In the genomic region with DNA sequence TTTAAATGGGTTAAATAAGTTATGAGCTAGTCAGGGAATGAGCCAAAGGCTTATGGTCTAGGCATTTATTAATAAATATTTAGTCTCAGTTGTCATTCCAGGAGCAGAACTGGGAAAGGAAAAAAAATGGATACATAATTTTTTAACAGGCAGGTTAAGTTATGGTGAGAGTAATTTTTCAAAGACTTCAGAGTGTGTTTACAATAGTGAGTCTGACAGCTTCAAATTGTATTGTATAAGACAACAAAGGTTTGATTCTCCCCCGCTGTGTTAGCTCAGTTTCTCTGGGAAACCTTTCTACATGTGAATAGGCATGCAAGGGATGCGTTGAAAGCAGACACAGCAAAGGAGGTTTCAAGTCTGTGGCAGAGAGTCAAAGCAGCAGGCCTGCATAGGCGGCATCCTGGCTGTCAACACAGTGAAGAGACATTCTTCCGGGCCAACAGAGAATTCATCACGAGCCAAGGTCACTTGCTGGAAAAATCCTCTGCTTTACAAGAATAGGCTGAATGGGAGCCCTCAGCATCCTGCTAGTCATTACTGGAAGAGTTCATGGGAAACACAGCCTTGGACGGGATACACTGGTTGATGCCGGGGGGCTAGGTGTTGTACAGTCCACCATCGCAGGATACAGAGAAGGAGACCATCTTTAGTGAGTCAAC, we compare ENCODE assay signal across 10 mouse cellular contexts. TPM values are rescaled to one million over a fixed set of nuclear protein-coding genes. Genes with fewer than 3 reads are reported as not detected.
DNase-seq lines count a peak whose midpoint lies in the region; ATAC-seq and TF ChIP-seq lines count a peak whose summit lies in the region.
"Had no signal": no experiment of that assay in that cellular context is flagged by ENCODE, and none has a peak within 500 bp of the region (broad histone marks: within the 10 kb centered on the region; RNA-seq: fewer than 3 reads in every experiment).

No protein-coding gene starts in this region.

- TF ChIP-seq CTCF in E14TG2a.4 (conservative IDR thresholded peaks at IDR 0.05; ENCODE audit: low read length): no peak
- TF ChIP-seq CTCF in lung, postnatal 0 days (IDR thresholded peaks at IDR 0.05): no peak

- no peak overlapping the region for H3K4me2 ChIP-seq in intestine, embryonic 15.5 days (replicated peaks)
- H3K4me2 ChIP-seq in lung, postnatal 0 days (replicated peaks; ENCODE audit: low read depth, low read length): no peak overlapping the region
- H3K4me2 ChIP-seq: embryonic facial prominence, embryonic 13.5 days had no signal

- 49% methylated on average over 8 of the region's 8 CpGs for WGBS in embryonic facial prominence, embryonic 10.5 days
- 52% methylated on average over 8 of the region's 8 CpGs for WGBS in intestine, embryonic 15.5 days
- WGBS in lung, postnatal 0 days: 54% methylated on average over 8 of the region's 8 CpGs

- H3K36me3 ChIP-seq in E14TG2a.4 (ENCODE audit: insufficient read depth, low read length): no peaks in the 10 kb centered on the region
- H3K36me3 ChIP-seq in embryonic facial prominence, embryonic 10.5 days (replicated peaks): no peaks in the 10 kb centered on the region
- H3K36me3 ChIP-seq in intestine, embryonic 15.5 days: no peaks in the 10 kb centered on the region
- no peaks in the 10 kb centered on the region for H3K36me3 ChIP-seq in lung, postnatal 0 days (ENCODE audit: insufficient read depth, low read length)
- H3K36me3 ChIP-seq: embryonic facial prominence, embryonic 13.5 days had no signal

- peak overlapping the region; percentile 58; the same call in 1 of the 2 replicates for H3K4me3 ChIP-seq in E14TG2a.4 (replicated peaks; ENCODE audit: low read length)
- no peak overlapping the region for H3K4me3 ChIP-seq in embryonic facial prominence, embryonic 10.5 days
- H3K4me3 ChIP-seq in intestine, embryonic 15.5 days (replicated peaks): no peak overlapping the region
- H3K4me3 ChIP-seq in lung, postnatal 0 days (ENCODE audit: low read depth, low read length): no peak overlapping the region
- H3K4me3 ChIP-seq: embryonic facial prominence, embryonic 13.5 days; megakaryocyte, embryonic 14.5 days had no signal

- no peak overlapping the region for H3K9ac ChIP-seq in intestine, embryonic 15.5 days
- no peak overlapping the region for H3K9ac ChIP-seq in lung, postnatal 0 days (replicated peaks; ENCODE audit: low read depth)
- H3K9ac ChIP-seq: embryonic facial prominence, embryonic 13.5 days had no signal

- peaks cover 29% of the 10 kb centered on the region for H3K9me3 ChIP-seq in E14TG2a.4 (ENCODE audit: low read length)
- no peaks in the 10 kb centered on the region for H3K9me3 ChIP-seq in embryonic facial prominence, embryonic 10.5 days
- no peaks in the 10 kb centered on the region for H3K9me3 ChIP-seq in intestine, embryonic 15.5 days
- H3K9me3 ChIP-seq in lung, postnatal 0 days (ENCODE audit: low read length): no peaks in the 10 kb centered on the region
- H3K9me3 ChIP-seq: embryonic facial prominence, embryonic 13.5 days; megakaryocyte, embryonic 14.5 days had no signal

- peaks cover 34% of the 10 kb centered on the region for H3K4me1 ChIP-seq in E14TG2a.4 (replicated peaks; ENCODE audit: low read depth, low read length)
- peaks cover 11% of the 10 kb centered on the region for H3K4me1 ChIP-seq in embryonic facial prominence, embryonic 10.5 days
- peaks cover 4% of the 10 kb centered on the region; the same call in 1 of the 2 replicates for H3K4me1 ChIP-seq in intestine, embryonic 15.5 days (replicated peaks)
- no peaks in the 10 kb centered on the region for H3K4me1 ChIP-seq in lung, postnatal 0 days (ENCODE audit: insufficient read depth, low read depth, low read length)

- H3K27me3 ChIP-seq in E14TG2a.4 (ENCODE audit: insufficient read depth, low read length): no peaks in the 10 kb centered on the region
- H3K27me3 ChIP-seq in embryonic facial prominence, embryonic 10.5 days (replicated peaks; ENCODE audit: low read depth, poor library complexity, severe bottlenecking): no peaks in the 10 kb centered on the region
- no peaks in the 10 kb centered on the region for H3K27me3 ChIP-seq in intestine, embryonic 15.5 days (replicated peaks)
- H3K27me3 ChIP-seq in lung, postnatal 0 days (replicated peaks; ENCODE audit: insufficient read depth, low read length): no peaks in the 10 kb centered on the region
- H3K27me3 ChIP-seq: embryonic facial prominence, embryonic 13.5 days; megakaryocyte, embryonic 14.5 days had no signal

- ATAC-seq in intestine, embryonic 15.5 days: no peak
- no peak for ATAC-seq in lung, postnatal 0 days

- no peak for TF ChIP-seq EP300 in lung, postnatal 0 days (IDR thresholded peaks at IDR 0.05)

- DNase-seq in R1 (ENCODE audit: low read depth, low spot score): peak; percentile 98
- no peak for DNase-seq in embryonic facial prominence, embryonic 10.5 days (ENCODE audit: low spot score)
- no peak for DNase-seq in layer of hippocampus, postnatal 36 days
- DNase-seq in frontal cortex, adult 2 months (ENCODE audit: extremely low spot score in 1 of 2, low spot score in 1 of 2): no peak
- DNase-seq in spleen, postnatal 10 days (ENCODE audit: low spot score in 2 of 2): no peak
- no peak for DNase-seq in lung, postnatal 0 days (ENCODE audit: low spot score)

- H3K27ac ChIP-seq in embryonic facial prominence, embryonic 10.5 days (replicated peaks): 0 out of 2 replicates have a peak overlapping the region, but pooled peaks have one; percentile 35
- H3K27ac ChIP-seq in intestine, embryonic 15.5 days: peak overlapping the region; percentile 44; the same call in 1 of the 2 replicates
- no peak overlapping the region for H3K27ac ChIP-seq in lung, postnatal 0 days (ENCODE audit: low read length)
- H3K27ac ChIP-seq: embryonic facial prominence, embryonic 13.5 days had no signal

RNA-seq across cellular contexts. Expression of gene Paqr8, which starts 23.0 kb away (rescaled TPM):
- polyA plus RNA-seq in embryonic facial prominence, embryonic 10.5 days (2016; fragmentation: Nextera tagmentation; extraction: Ambion mirVana): 4.0 and 4.4 TPM in 2 replicates
- polyA plus RNA-seq in intestine, embryonic 15.5 days (2015; fragmentation: Nextera tagmentation; extraction: Ambion mirVana): 5.8 and 6.1 TPM in 2 replicates
- total RNA-seq in layer of hippocampus, postnatal 36 days (2021): 100 to 1,000 TPM; 135 to 153 TPM
- polyA plus RNA-seq in frontal cortex, adult 2 months (2012; rRNA removed): 68.9 and 69.5 TPM in 2 replicates
- polyA plus RNA-seq in lung, postnatal 0 days (2015; fragmentation: Nextera tagmentation; extraction: Ambion mirVana): 4.8 and 8.3 TPM in 2 replicates

RNA-seq across cellular contexts. Expression of gene Mcm3, which starts 47.3 kb away (rescaled TPM):
- 278 and 297 TPM in 2 replicates for polyA plus RNA-seq in embryonic facial prominence, embryonic 10.5 days (2016; fragmentation: Nextera tagmentation; extraction: Ambion mirVana)
- 118 and 125 TPM in 2 replicates for polyA plus RNA-seq in intestine, embryonic 15.5 days (2015; fragmentation: Nextera tagmentation; extraction: Ambion mirVana)
- total RNA-seq in layer of hippocampus, postnatal 36 days (2021): 1 to 10 TPM; 4.4 TPM
- 2.1 and 3.3 TPM in 2 replicates for polyA plus RNA-seq in frontal cortex, adult 2 months (2012; rRNA removed)
- 20.4 and 20.9 TPM in 2 replicates for polyA plus RNA-seq in lung, postnatal 0 days (2015; fragmentation: Nextera tagmentation; extraction: Ambion mirVana)
